Mouse (Mus musculus): ENCODE data around the gene Ubald1. TPM values are rescaled to one million over a fixed set of nuclear protein-coding genes. Genes with fewer than 3 reads are reported as not detected.

The Ubald1 gene
- polyA plus RNA-seq, 1 experiment = 58.4 TPM

- Histone ChIP-seq H3K4me1 (ENCODE audit: control insufficient read depth, insufficient read depth, low read length) (no peaks in the 10 kb centered on the region), H3K4me3 (ENCODE audit: insufficient read depth, low read length) (no peak overlapping the region), H3K27ac (ENCODE audit: insufficient read depth, low read length) (no peak overlapping the region)
- no peak for TF ChIP-seq CTCF (IDR thresholded peaks at IDR 0.05; ENCODE audit: extremely low read depth, insufficient read depth, low read length)
- TF ChIP-seq POLR2A (IDR thresholded peaks at IDR 0.05; ENCODE audit: extremely low read depth, insufficient read depth, low read length) = no peak
Measured at GRCm38 (mm10) chr16:4861392-4861791, 18.7 kb downstream of the Ubald1 start.

GRCm38 (mm10) chr16:4855046-4855650 is 25.0 kb downstream of the Ubald1 start:
- H3K27ac ChIP-seq (ENCODE audit: insufficient read depth, low read length) = no peak overlapping the region
- no peak overlapping the region for H3K4me3 ChIP-seq (ENCODE audit: insufficient read depth, low read length)
- H3K4me1 ChIP-seq (ENCODE audit: control insufficient read depth, insufficient read depth, low read length) = no peaks in the 10 kb centered on the region
- TF ChIP-seq POLR2A (IDR thresholded peaks at IDR 0.05; ENCODE audit: extremely low read depth, insufficient read depth, low read length) (no peak), CTCF (IDR thresholded peaks at IDR 0.05; ENCODE audit: extremely low read depth, insufficient read depth, low read length) (no peak)

GRCm38 (mm10) chr16:4850938-4851628 is 29.0 kb downstream of the Ubald1 start:
- TF ChIP-seq POLR2A (IDR thresholded peaks at IDR 0.05; ENCODE audit: extremely low read depth, insufficient read depth, low read length) = no peak
- no peak for TF ChIP-seq CTCF (IDR thresholded peaks at IDR 0.05; ENCODE audit: extremely low read depth, insufficient read depth, low read length)
- Histone ChIP-seq H3K4me3 (ENCODE audit: insufficient read depth, low read length) (no peak overlapping the region), H3K4me1 (ENCODE audit: control insufficient read depth, insufficient read depth, low read length) (no peaks in the 10 kb centered on the region), H3K27ac (ENCODE audit: insufficient read depth, low read length) (no peak overlapping the region)

- no peak overlapping the region for H3K27ac ChIP-seq (ENCODE audit: insufficient read depth, low read length)
- TF ChIP-seq CTCF (IDR thresholded peaks at IDR 0.05; ENCODE audit: extremely low read depth, insufficient read depth, low read length) (no peak), POLR2A (IDR thresholded peaks at IDR 0.05; ENCODE audit: extremely low read depth, insufficient read depth, low read length) (no peak)
- no peaks in the 10 kb centered on the region for H3K4me1 ChIP-seq (ENCODE audit: control insufficient read depth, insufficient read depth, low read length)
Measured at GRCm38 (mm10) chr16:4850361-4850760, 29.8 kb downstream of the Ubald1 start.

GRCm38 (mm10) chr16:4848090-4848489 is 32.0 kb downstream of the Ubald1 start:
- no peak overlapping the region for H3K4me3 ChIP-seq (ENCODE audit: insufficient read depth, low read length)
- no peak overlapping the region for H3K27ac ChIP-seq (ENCODE audit: insufficient read depth, low read length)
- no peak for TF ChIP-seq CTCF (IDR thresholded peaks at IDR 0.05; ENCODE audit: extremely low read depth, insufficient read depth, low read length)
- TF ChIP-seq POLR2A (IDR thresholded peaks at IDR 0.05; ENCODE audit: extremely low read depth, insufficient read depth, low read length) = no peak
- H3K4me1 ChIP-seq (ENCODE audit: control insufficient read depth, insufficient read depth, low read length) = no peaks in the 10 kb centered on the region

More at GRCm38 (mm10) chr16:4850361-4850760, 29.8 kb downstream of the Ubald1 start:
- no peak overlapping the region for H3K4me3 ChIP-seq (ENCODE audit: insufficient read depth, low read length)

- TF ChIP-seq CTCF (IDR thresholded peaks at IDR 0.05; ENCODE audit: extremely low read depth, insufficient read depth, low read length) (no peak), POLR2A (IDR thresholded peaks at IDR 0.05; ENCODE audit: extremely low read depth, insufficient read depth, low read length) (no peak)
- H3K4me3 ChIP-seq (ENCODE audit: insufficient read depth, low read length) = no peak overlapping the region
- no peaks in the 10 kb centered on the region for H3K4me1 ChIP-seq (ENCODE audit: control insufficient read depth, insufficient read depth, low read length)
- no peak overlapping the region for H3K27ac ChIP-seq (ENCODE audit: insufficient read depth, low read length)
Measured at GRCm38 (mm10) chr16:4847041-4847440, 33.1 kb downstream of the Ubald1 start.

- Histone ChIP-seq H3K27ac (ENCODE audit: insufficient read depth, low read length) (no peak overlapping the region), H3K4me1 (ENCODE audit: control insufficient read depth, insufficient read depth, low read length) (peaks cover 2% of the 10 kb centered on the region; the same call in 1 of the 2 replicates), H3K4me3 (ENCODE audit: insufficient read depth, low read length) (no peak overlapping the region)
- TF ChIP-seq POLR2A (IDR thresholded peaks at IDR 0.05; ENCODE audit: extremely low read depth, insufficient read depth, low read length) = no peak
- no peak for TF ChIP-seq CTCF (IDR thresholded peaks at IDR 0.05; ENCODE audit: extremely low read depth, insufficient read depth, low read length)
Measured at GRCm38 (mm10) chr16:4840231-4840630, 39.9 kb downstream of the Ubald1 start.

GRCm38 (mm10) chr16:4839552-4839951 is 40.6 kb downstream of the Ubald1 start:
- no peak overlapping the region for H3K27ac ChIP-seq (ENCODE audit: insufficient read depth, low read length)
- TF ChIP-seq POLR2A (IDR thresholded peaks at IDR 0.05; ENCODE audit: extremely low read depth, insufficient read depth, low read length) (no peak), CTCF (IDR thresholded peaks at IDR 0.05; ENCODE audit: extremely low read depth, insufficient read depth, low read length) (no peak)
- H3K4me1 ChIP-seq (ENCODE audit: control insufficient read depth, insufficient read depth, low read length) = peaks cover 2% of the 10 kb centered on the region; the same call in 1 of the 2 replicates
- H3K4me3 ChIP-seq (ENCODE audit: insufficient read depth, low read length) = no peak overlapping the region

- TF ChIP-seq POLR2A (IDR thresholded peaks at IDR 0.05; ENCODE audit: extremely low read depth, insufficient read depth, low read length) = no peak
- TF ChIP-seq CTCF (IDR thresholded peaks at IDR 0.05; ENCODE audit: extremely low read depth, insufficient read depth, low read length) = no peak
- no peak overlapping the region for H3K4me3 ChIP-seq (ENCODE audit: insufficient read depth, low read length)
- H3K27ac ChIP-seq (ENCODE audit: insufficient read depth, low read length) = no peak overlapping the region
- H3K4me1 ChIP-seq (ENCODE audit: control insufficient read depth, insufficient read depth, low read length) = peaks cover 2% of the 10 kb centered on the region; the same call in 1 of the 2 replicates
Measured at GRCm38 (mm10) chr16:4837631-4838030, 42.5 kb downstream of the Ubald1 start.

GRCm38 (mm10) chr16:4835191-4835590 is 44.9 kb downstream of the Ubald1 start, which contains the start of gene 4930562C15Rik:
Gene 4930562C15Rik, plus strand, starts transcription at chr16:4835416.
- no peaks in the 10 kb centered on the region for H3K4me1 ChIP-seq (ENCODE audit: control insufficient read depth, insufficient read depth, low read length)
- no peak within 1 kb of the TSS for H3K4me3 ChIP-seq (ENCODE audit: insufficient read depth, low read length)
- H3K27ac ChIP-seq (ENCODE audit: insufficient read depth, low read length) = no peak within 1 kb of the TSS
- no peak for TF ChIP-seq POLR2A (IDR thresholded peaks at IDR 0.05; ENCODE audit: extremely low read depth, insufficient read depth, low read length)

All from cortical plate, adult 2 months (tissue).